Mouse (Mus musculus): ENCODE measurements at regions not wholly inside any gene's neighbourhood (a gene's known extent, or its start where the extent isn't known, plus 50 kb on each side); places are given as distances from the start of the nearest gene placed in this dataset.

GRCm38 (mm10) chr10:14333344-14333743 is 212.1 kb downstream of the Adgrg6 start:
- Histone ChIP-seq H3K4me3 (no peak overlapping the region), H3K9ac (no peak overlapping the region), H3K27ac (0 out of 2 replicates have a peak overlapping the region, but pooled peaks have one; percentile 14), H3K9me3 (no peaks in the 10 kb centered on the region), H3K36me3 (no peaks in the 10 kb centered on the region), H3K4me1 (peaks cover 18% of the 10 kb centered on the region), H3K27me3 (no peaks in the 10 kb centered on the region), H3K4me2 (no peak overlapping the region)
- no peak for ATAC-seq (ENCODE audit: insufficient number of reproducible peaks, low FRiP score, low TSS enrichment, low read depth)
- 54% methylated on average over 4 of the region's 4 CpGs for WGBS

- 17% methylated on average over 4 of the region's 4 CpGs for WGBS
- peak; percentile 86 for ATAC-seq (ENCODE audit: insufficient number of reproducible peaks, low FRiP score, low TSS enrichment, low read depth)
- H3K9ac ChIP-seq = no peak overlapping the region
Observed at GRCm38 (mm10) chr10:14332688-14333117, 212.8 kb downstream of the Adgrg6 start.

GRCm38 (mm10) chr10:14328846-14329245 is 216.6 kb downstream of the Adgrg6 start:
- Histone ChIP-seq H3K4me1 (peaks cover 8% of the 10 kb centered on the region), H3K9ac (no peak overlapping the region), H3K4me3 (no peak overlapping the region), H3K27me3 (no peaks in the 10 kb centered on the region; the same call in 1 of the 2 replicates), H3K27ac (no peak overlapping the region), H3K4me2 (no peak overlapping the region), H3K36me3 (no peaks in the 10 kb centered on the region), H3K9me3 (no peaks in the 10 kb centered on the region)
- ATAC-seq (ENCODE audit: insufficient number of reproducible peaks, low FRiP score, low TSS enrichment, low read depth) = no peak
- WGBS = 68% methylated on average over 2 of the region's 2 CpGs

More at GRCm38 (mm10) chr10:14332688-14333117, 212.8 kb downstream of the Adgrg6 start:
- no peaks in the 10 kb centered on the region for H3K9me3 ChIP-seq
- H3K4me2 ChIP-seq = no peak overlapping the region
- H3K4me1 ChIP-seq = peaks cover 18% of the 10 kb centered on the region
- H3K27me3 ChIP-seq = no peaks in the 10 kb centered on the region; the same call in 1 of the 2 replicates
- peak overlapping the region; percentile 50; the same call in 1 of the 2 replicates for H3K27ac ChIP-seq
- no peak overlapping the region for H3K4me3 ChIP-seq
- H3K36me3 ChIP-seq = no peaks in the 10 kb centered on the region

GRCm38 (mm10) chr10:14326229-14326628 is 219.2 kb downstream of the Adgrg6 start:
- no peak for ATAC-seq (ENCODE audit: insufficient number of reproducible peaks, low FRiP score, low TSS enrichment, low read depth)
- no peaks in the 10 kb centered on the region for H3K9me3 ChIP-seq
- H3K27ac ChIP-seq = no peak overlapping the region
- no peak overlapping the region for H3K9ac ChIP-seq
- no peak overlapping the region for H3K4me2 ChIP-seq
- H3K4me3 ChIP-seq = no peak overlapping the region
- 76% methylated on average over 6 of the region's 6 CpGs for WGBS
- no peaks in the 10 kb centered on the region for H3K4me1 ChIP-seq
- no peaks in the 10 kb centered on the region; the same call in 1 of the 2 replicates for H3K27me3 ChIP-seq
- no peaks in the 10 kb centered on the region for H3K36me3 ChIP-seq

- no peaks in the 10 kb centered on the region for H3K4me1 ChIP-seq
- no peak overlapping the region for H3K4me2 ChIP-seq
- ATAC-seq (ENCODE audit: insufficient number of reproducible peaks, low FRiP score, low TSS enrichment, low read depth) = no peak
- H3K9me3 ChIP-seq = no peaks in the 10 kb centered on the region
- H3K4me3 ChIP-seq = no peak overlapping the region
- no peak overlapping the region for H3K9ac ChIP-seq
- WGBS = 5% methylated on average over 4 of the region's 4 CpGs
- no peaks in the 10 kb centered on the region for H3K27me3 ChIP-seq
- no peak overlapping the region for H3K27ac ChIP-seq
- H3K36me3 ChIP-seq = no peaks in the 10 kb centered on the region
Observed at GRCm38 (mm10) chr10:14321503-14321902, 224.0 kb downstream of the Adgrg6 start.

GRCm38 (mm10) chr10:14315232-14315631 is 230.2 kb downstream of the Adgrg6 start:
- Histone ChIP-seq H3K9ac (no peak overlapping the region), H3K4me3 (no peak overlapping the region), H3K9me3 (no peaks in the 10 kb centered on the region), H3K4me2 (no peak overlapping the region), H3K27ac (no peak overlapping the region), H3K4me1 (no peaks in the 10 kb centered on the region), H3K27me3 (no peaks in the 10 kb centered on the region), H3K36me3 (no peaks in the 10 kb centered on the region)
- no peak for ATAC-seq (ENCODE audit: insufficient number of reproducible peaks, low FRiP score, low TSS enrichment, low read depth)
- WGBS = 83% methylated on average over 7 of the region's 7 CpGs

GRCm38 (mm10) chr10:14314607-14315006 is 230.9 kb downstream of the Adgrg6 start:
- Histone ChIP-seq H3K27ac (no peak overlapping the region), H3K27me3 (no peaks in the 10 kb centered on the region), H3K4me2 (no peak overlapping the region), H3K9me3 (no peaks in the 10 kb centered on the region), H3K4me1 (no peaks in the 10 kb centered on the region), H3K36me3 (no peaks in the 10 kb centered on the region), H3K9ac (no peak overlapping the region), H3K4me3 (no peak overlapping the region)
- 37% methylated on average over 4 of the region's 4 CpGs for WGBS
- no peak for ATAC-seq (ENCODE audit: insufficient number of reproducible peaks, low FRiP score, low TSS enrichment, low read depth)

- H3K27ac ChIP-seq = no peak overlapping the region
- ATAC-seq (ENCODE audit: insufficient number of reproducible peaks, low FRiP score, low TSS enrichment, low read depth) = no peak
- no peaks in the 10 kb centered on the region for H3K27me3 ChIP-seq
- no peaks in the 10 kb centered on the region for H3K36me3 ChIP-seq
- 72% methylated on average over 10 of the region's 10 CpGs for WGBS
- no peak overlapping the region for H3K4me2 ChIP-seq
- no peaks in the 10 kb centered on the region for H3K9me3 ChIP-seq
- no peak overlapping the region for H3K4me3 ChIP-seq
- no peaks in the 10 kb centered on the region for H3K4me1 ChIP-seq
- no peak overlapping the region for H3K9ac ChIP-seq
Observed at GRCm38 (mm10) chr10:14314004-14314581, 231.4 kb downstream of the Adgrg6 start.

- no peaks in the 10 kb centered on the region for H3K9me3 ChIP-seq
- ATAC-seq (ENCODE audit: insufficient number of reproducible peaks, low FRiP score, low TSS enrichment, low read depth) = no peak
- no peaks in the 10 kb centered on the region for H3K27me3 ChIP-seq
- H3K4me1 ChIP-seq = no peaks in the 10 kb centered on the region
- H3K9ac ChIP-seq = no peak overlapping the region
- no peak overlapping the region for H3K4me3 ChIP-seq
- H3K4me2 ChIP-seq = no peak overlapping the region
- no peak overlapping the region for H3K27ac ChIP-seq
- 62% methylated on average over 4 of the region's 4 CpGs for WGBS
- H3K36me3 ChIP-seq = no peaks in the 10 kb centered on the region
Observed at GRCm38 (mm10) chr10:14312959-14313358, 232.5 kb downstream of the Adgrg6 start.

GRCm38 (mm10) chr10:14311962-14312361 is 233.5 kb downstream of the Adgrg6 start:
- Histone ChIP-seq H3K4me2 (no peak overlapping the region), H3K27ac (no peak overlapping the region), H3K9ac (no peak overlapping the region), H3K36me3 (no peaks in the 10 kb centered on the region), H3K9me3 (no peaks in the 10 kb centered on the region), H3K4me1 (no peaks in the 10 kb centered on the region), H3K27me3 (no peaks in the 10 kb centered on the region), H3K4me3 (no peak overlapping the region)
- WGBS = 74% methylated on average over 3 of the region's 3 CpGs
- ATAC-seq (ENCODE audit: insufficient number of reproducible peaks, low FRiP score, low TSS enrichment, low read depth) = no peak

GRCm38 (mm10) chr10:14306811-14307210 is 238.6 kb downstream of the Adgrg6 start:
- no peaks in the 10 kb centered on the region for H3K36me3 ChIP-seq
- WGBS = 45% methylated on average over 3 of the region's 3 CpGs
- H3K9ac ChIP-seq = no peak overlapping the region

GRCm38 (mm10) chr10:14303476-14303875 is 242.0 kb downstream of the Adgrg6 start:
- H3K27me3 ChIP-seq = no peaks in the 10 kb centered on the region
- ATAC-seq (ENCODE audit: insufficient number of reproducible peaks, low FRiP score, low TSS enrichment, low read depth) = no peak
- no peaks in the 10 kb centered on the region for H3K9me3 ChIP-seq
- no peak overlapping the region for H3K9ac ChIP-seq
- H3K4me1 ChIP-seq = no peaks in the 10 kb centered on the region
- H3K4me2 ChIP-seq = no peak overlapping the region
- no peak overlapping the region for H3K27ac ChIP-seq
- no peak overlapping the region for H3K4me3 ChIP-seq
- H3K36me3 ChIP-seq = no peaks in the 10 kb centered on the region

More at GRCm38 (mm10) chr10:14306811-14307210, 238.6 kb downstream of the Adgrg6 start:
- Histone ChIP-seq H3K4me2 (no peak overlapping the region), H3K4me1 (no peaks in the 10 kb centered on the region), H3K4me3 (no peak overlapping the region), H3K9me3 (no peaks in the 10 kb centered on the region), H3K27ac (no peak overlapping the region), H3K27me3 (no peaks in the 10 kb centered on the region)
- ATAC-seq (ENCODE audit: insufficient number of reproducible peaks, low FRiP score, low TSS enrichment, low read depth) = no peak

- no peak for ATAC-seq (ENCODE audit: insufficient number of reproducible peaks, low FRiP score, low TSS enrichment, low read depth)
- no peaks in the 10 kb centered on the region for H3K36me3 ChIP-seq
- H3K4me3 ChIP-seq = no peak overlapping the region
- no peak overlapping the region for H3K4me2 ChIP-seq
- no peak overlapping the region for H3K9ac ChIP-seq
- no peaks in the 10 kb centered on the region for H3K27me3 ChIP-seq
- H3K4me1 ChIP-seq = no peaks in the 10 kb centered on the region
- H3K9me3 ChIP-seq = no peaks in the 10 kb centered on the region
- no peak overlapping the region for H3K27ac ChIP-seq
- WGBS = 77% methylated on average over 4 of the region's 4 CpGs
Observed at GRCm38 (mm10) chr10:14296147-14296546, 249.3 kb downstream of the Adgrg6 start.

Data from limb, embryonic 15.5 days (tissue).